Mouse (Mus musculus) bone marrow macrophage, adult 2 months (primary cell): ENCODE results near the gene 1700014D04Rik. TPM values are rescaled to one million over a fixed set of nuclear protein-coding genes. Genes with fewer than 3 reads are reported as not detected.
"Not testable (repeated sequence)": the region's sequence is repeated elsewhere in the genome, so short reads cannot be mapped to it uniquely, and the experiment has no call there.

Experiments used
- H3K27ac ChIP-seq: 2 replicates; pipeline ENCODE4 v1.5.1; 2012; ENCODE audit warnings: low read depth, low read length; ENCODE audit not compliant: insufficient read depth
- H3K4me1 ChIP-seq: 2 replicates; pipeline ENCODE4 v1.6.1; 2012; ENCODE audit warnings: low read length; ENCODE audit not compliant: control insufficient read depth, insufficient read depth
- H3K4me3 ChIP-seq: 2 replicates; pipeline ENCODE4 v1.5.1; 2012; ENCODE audit warnings: mild to moderate bottlenecking, low read length, moderate library complexity; ENCODE audit not compliant: insufficient read depth
- CTCF ChIP-seq: IDR thresholded peaks from 2 replicates; pipeline ENCODE4 v1.5.1; 2012; ENCODE audit warnings: low read depth, mild to moderate bottlenecking, low read length, moderate library complexity
- POLR2A ChIP-seq: IDR thresholded peaks from 2 replicates; pipeline ENCODE4 v1.6.1; 2012; ENCODE audit warnings: mild to moderate bottlenecking, low read depth, low read length, borderline replicate concordance
- polyA plus RNA-seq: library from polyadenylated mRNA; stranded (reverse); fragments of >200 nt; gene quantifications from 2 replicates; pipeline ENCODE4 v1.2.4, GENCODE M21; 2012; ENCODE audit not compliant: missing spikeins, insufficient read depth, insufficient read length

The 1700014D04Rik gene
- polyA plus RNA-seq: not detected in 2 replicates

DNA sequence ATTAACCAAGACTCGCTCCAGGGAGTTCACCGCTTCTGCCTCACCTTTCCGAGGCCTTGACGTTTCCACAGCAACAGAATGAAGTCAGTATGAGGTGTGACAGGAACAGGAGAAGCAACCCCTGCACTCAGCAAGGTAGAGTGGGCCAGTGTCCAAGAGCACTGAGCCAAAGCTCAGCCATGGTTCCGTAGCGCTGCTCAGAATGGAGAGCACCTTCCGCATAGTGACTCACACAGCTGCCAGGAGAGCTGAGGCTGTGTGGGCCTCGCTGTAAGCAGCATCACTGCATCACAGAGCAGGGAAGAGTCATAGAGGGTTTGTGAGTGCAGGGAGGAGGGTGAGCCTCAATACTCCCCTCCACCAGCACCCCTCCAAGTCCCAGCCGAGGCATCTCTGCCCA is at the start of gene 1700014D04Rik:
Gene 1700014D04Rik, minus strand, starts transcription at position 42 of the 400 bp plus-strand sequence.
- TF ChIP-seq POLR2A (no peak), CTCF (no peak)
- Histone ChIP-seq H3K27ac (no peak within 1 kb of the TSS), H3K4me1 (no peaks in the 10 kb centered on the region), H3K4me3 (no peak within 1 kb of the TSS)

DNA sequence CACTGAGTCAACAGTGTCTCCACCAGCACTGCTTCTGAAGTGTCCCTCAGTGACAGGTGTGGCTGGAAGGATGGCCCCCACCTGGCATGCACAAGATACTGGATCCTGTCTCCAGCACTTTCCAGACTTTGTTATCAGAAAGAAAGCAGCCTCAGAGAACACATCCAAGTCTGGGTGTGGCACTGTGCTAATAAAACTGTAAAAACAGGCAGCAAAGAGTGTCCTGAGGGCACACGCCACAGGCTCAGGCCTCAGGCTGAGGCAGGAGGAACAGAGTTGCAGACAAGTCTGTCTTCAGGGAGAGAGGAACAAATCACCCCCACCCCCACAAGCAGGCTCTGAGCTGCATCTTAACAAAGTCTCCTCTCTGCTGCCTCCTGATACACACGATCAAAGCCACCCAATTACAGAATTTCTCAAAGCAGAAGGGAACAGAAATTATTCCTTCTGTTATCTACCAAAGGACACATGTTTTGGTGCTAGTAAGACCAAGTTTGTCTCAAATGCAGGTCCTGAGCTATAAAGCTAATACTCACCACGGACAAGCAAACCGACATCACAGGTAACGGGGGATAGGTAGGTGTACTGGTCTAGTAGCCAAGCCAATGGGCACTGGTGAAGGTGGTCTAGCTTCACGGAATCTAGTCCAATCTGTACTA is 49.4 kb upstream of the 1700014D04Rik start:
- Histone ChIP-seq H3K4me3 (no peak overlapping the region), H3K27ac (no peak overlapping the region)
- no peak for TF ChIP-seq CTCF
- no peak for TF ChIP-seq POLR2A

GRCm38 (mm10) chr13:59794786-59795185 is 48.2 kb upstream of the 1700014D04Rik start:
- Histone ChIP-seq H3K27ac (no peak overlapping the region), H3K4me1 (peaks cover 13% of the 10 kb centered on the region)
- TF ChIP-seq POLR2A (no peak), CTCF (no peak)

More for the DNA sequence above, 49.4 kb upstream of the 1700014D04Rik start:
- peaks cover 19% of the 10 kb centered on the region for H3K4me1 ChIP-seq

DNA sequence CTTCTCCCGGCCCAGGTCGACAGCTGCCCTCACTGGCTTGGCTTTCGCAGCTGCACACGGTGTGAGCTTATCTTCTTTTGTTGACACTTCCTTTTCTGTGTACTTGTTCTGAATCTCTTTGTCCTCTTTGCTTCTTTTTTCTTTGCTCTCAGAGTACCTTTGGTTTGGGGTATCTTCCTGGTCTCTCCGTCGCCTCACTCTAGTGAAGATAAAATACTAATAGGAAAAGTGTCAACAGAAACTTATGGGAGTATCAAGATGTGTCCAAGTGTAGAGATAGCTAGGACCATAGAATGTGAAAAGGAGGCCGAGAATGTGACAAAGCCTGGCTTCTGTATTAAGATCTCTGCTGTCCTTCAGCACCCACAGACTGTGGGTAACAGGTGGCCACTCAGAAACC is 35.6 kb upstream of the 1700014D04Rik start, which contains the start of gene Gm49354:
Gene Gm49354, minus strand, starts transcription at position 101 of the 400 bp plus-strand sequence.
- TF ChIP-seq POLR2A (no peak), CTCF (no peak)
- Histone ChIP-seq H3K27ac (no peak within 1 kb of the TSS), H3K4me3 (no peak within 1 kb of the TSS), H3K4me1 (peaks cover under 1% of the 10 kb centered on the region; the same call in 1 of the 2 replicates)

More at GRCm38 (mm10) chr13:59794786-59795185, 48.2 kb upstream of the 1700014D04Rik start:
- H3K4me3 ChIP-seq: no peak overlapping the region

GRCm38 (mm10) chr13:59779744-59780264 is 33.3 kb upstream of the 1700014D04Rik start:
- not testable (repeated sequence) for H3K4me3 ChIP-seq, H3K27ac ChIP-seq
- H3K4me1 ChIP-seq: peaks cover 15% of the 10 kb centered on the region

DNA sequence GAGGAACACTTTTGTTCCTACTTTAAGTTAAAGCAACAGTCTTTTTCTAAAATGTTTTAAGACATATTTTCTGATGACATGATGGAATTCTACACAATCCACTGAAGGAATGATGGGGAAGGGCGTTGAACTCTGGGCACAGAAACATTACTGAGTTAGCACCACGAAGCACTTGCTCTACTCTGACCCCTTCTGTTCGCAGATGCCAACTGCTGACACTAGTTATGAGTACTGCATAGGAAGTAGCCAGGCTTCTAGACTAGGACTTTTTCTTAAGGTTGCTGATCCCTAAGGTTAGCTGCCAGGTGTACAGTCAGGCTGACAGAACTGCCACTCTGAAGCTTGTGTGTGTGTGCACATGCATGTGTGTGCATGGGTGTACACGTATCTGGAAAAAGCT is 32.7 kb upstream of the 1700014D04Rik start:
- Histone ChIP-seq H3K4me3 (no peak overlapping the region), H3K4me1 (peaks cover 15% of the 10 kb centered on the region), H3K27ac (no peak overlapping the region)
- TF ChIP-seq POLR2A: no peak
- TF ChIP-seq CTCF: no peak

GRCm38 (mm10) chr13:59775168-59775567 is 28.6 kb upstream of the 1700014D04Rik start:
- TF ChIP-seq POLR2A (no peak), CTCF (no peak)
- Histone ChIP-seq H3K4me1 (peaks cover 30% of the 10 kb centered on the region), H3K27ac (no peak overlapping the region), H3K4me3 (no peak overlapping the region)

- TF ChIP-seq CTCF (no peak), POLR2A (no peak)
- Histone ChIP-seq H3K4me3 (no peak overlapping the region), H3K27ac (peak overlapping the region; percentile 85), H3K4me1 (peaks cover 38% of the 10 kb centered on the region)
Observed at GRCm38 (mm10) chr13:59771257-59771656, 24.7 kb upstream of the 1700014D04Rik start.

DNA sequence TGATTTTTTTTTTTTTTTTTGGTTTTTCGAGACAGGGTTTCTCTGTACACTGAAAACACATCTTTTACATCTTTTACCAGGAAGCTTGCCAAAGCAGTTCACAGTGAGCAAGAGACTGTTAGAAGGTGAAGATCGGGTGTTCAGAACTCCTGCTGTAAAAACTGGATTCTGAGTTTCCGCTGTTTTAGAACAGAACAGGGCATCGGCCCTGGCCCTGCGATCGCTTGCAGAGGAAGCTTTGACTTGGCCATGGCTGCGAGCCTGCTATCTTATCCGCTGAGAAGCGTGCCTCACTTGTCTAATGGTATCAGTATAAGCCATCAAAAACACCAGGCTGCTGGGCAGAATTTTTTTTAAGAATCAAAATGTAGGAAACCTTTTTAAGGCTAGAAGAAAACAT is 24.3 kb upstream of the 1700014D04Rik start:
- Histone ChIP-seq H3K27ac (peak overlapping the region; percentile 85), H3K4me3 (peak overlapping the region; percentile 66), H3K4me1 (peaks cover 41% of the 10 kb centered on the region)
- TF ChIP-seq CTCF (no peak), POLR2A (no peak)

DNA sequence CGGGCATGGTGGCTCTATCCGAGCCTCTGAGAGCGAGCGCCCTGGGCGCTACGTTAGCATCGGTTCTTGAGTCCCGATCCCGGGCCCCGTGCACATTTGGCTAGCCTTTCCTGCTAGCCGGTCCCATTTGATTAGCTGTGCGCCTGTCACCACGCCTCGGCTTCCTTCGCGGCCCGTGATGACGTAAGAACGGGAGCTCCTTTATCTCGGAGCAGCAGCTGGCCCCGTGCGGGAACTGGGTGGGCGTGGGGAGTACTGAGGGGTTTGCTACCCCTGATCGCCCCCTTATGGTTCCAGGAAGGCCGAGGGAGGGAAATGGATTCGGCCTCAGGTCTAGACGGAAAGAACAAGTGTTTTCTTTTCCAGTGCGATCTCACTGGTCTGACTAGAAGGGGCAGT is 23.6 kb upstream of the 1700014D04Rik start:
- peaks cover 38% of the 10 kb centered on the region for H3K4me1 ChIP-seq
- TF ChIP-seq CTCF: no peak
- H3K27ac ChIP-seq: peak overlapping the region; percentile 85
- peak overlapping the region; percentile 66 for H3K4me3 ChIP-seq
